Mouse (Mus musculus): ENCODE results near the gene Vsig2. TPM values are rescaled to one million over a fixed set of nuclear protein-coding genes. Genes with fewer than 3 reads are reported as not detected.

The Vsig2 gene
- 21.1 and 23.2 TPM in 2 replicates for polyA plus RNA-seq (2012; rRNA removed)

DNA sequence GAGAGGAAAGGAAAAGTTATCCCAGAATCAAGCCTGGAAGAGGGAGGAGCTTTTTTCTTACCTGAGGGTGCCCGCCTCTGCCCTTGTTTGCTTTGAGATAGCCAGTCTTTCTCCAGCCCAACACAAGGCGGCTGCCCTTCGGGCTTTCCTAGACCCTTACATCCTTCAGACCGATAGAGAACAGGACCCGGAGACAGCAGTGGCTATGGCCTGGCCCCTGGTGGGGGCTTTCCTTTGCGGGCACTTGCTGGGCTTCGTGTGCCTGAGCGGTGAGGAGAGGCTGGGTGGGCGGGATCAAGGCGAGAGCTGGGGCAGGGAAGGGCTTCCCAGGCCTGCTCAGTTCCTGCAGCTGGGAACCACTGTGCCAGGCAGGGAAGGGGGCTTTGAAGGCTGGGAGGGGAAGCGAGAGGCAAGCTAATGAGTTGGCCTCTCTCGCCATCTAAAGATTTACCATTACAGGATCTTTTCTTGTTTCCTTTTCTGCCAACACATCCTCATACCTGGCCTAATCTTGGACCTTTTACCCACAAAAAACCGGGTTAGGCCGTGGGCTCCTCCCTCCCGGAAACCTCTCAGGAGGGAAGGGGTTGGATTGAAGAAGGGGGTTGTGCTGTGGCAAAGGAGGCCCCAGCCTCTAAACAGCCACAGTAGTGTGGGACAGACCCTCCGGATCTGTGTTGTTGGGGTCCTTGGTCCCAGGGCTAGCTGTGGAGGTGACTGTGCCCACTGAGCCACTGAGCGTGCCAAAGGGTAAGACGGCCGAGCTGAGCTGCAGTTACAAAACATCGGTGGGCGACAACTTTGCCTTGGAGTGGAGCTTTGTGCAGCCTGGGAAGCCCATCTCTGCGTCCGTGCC, at the start of gene Vsig2:
TSS of gene Vsig2 (plus strand) at position 86 of the 856 bp plus-strand sequence.

DNA sequence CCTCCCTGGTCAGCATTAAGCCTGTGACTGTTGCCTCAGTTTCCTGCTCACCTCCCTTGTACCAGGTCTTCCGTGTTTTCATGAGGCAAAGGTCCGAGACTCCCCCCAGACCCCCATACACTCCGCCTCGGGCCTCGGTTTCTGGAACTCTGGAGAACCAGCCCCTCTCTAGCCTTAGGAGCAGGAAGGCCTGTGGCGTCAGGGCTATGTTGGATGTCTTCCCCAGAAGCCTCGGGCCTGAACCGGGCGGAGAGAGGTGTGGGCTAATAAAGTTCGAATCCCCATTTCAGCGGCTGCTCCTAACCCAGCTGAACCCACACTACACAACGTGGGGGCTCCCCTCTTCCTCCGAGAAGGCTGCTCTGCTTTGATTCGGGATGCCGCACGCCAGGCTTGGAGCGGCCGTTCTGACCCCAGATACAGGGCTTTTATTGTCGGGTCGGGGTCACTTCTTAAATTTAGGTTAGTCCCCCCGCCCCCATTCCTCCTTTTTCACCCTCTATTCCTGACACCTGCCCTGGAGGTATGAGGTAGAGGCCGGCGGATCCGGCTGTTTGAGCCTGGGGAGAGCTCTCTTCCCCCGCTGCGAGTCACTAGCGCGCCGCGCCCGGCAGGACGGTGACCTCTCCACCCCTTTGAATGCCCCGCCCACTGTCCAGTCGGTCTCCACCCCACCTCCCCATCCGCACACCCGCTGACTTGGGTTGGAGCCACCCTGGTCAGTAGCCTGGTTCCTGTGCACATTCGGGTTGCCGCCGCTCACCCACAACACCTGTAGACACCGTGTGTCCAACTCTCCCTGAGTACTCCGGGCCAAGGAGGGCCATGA, 11.4 kb upstream of the Vsig2 start, which contains the start of gene Esam:
TSS of gene Esam (plus strand) at position 683 of the 829 bp plus-strand sequence.

DNA sequence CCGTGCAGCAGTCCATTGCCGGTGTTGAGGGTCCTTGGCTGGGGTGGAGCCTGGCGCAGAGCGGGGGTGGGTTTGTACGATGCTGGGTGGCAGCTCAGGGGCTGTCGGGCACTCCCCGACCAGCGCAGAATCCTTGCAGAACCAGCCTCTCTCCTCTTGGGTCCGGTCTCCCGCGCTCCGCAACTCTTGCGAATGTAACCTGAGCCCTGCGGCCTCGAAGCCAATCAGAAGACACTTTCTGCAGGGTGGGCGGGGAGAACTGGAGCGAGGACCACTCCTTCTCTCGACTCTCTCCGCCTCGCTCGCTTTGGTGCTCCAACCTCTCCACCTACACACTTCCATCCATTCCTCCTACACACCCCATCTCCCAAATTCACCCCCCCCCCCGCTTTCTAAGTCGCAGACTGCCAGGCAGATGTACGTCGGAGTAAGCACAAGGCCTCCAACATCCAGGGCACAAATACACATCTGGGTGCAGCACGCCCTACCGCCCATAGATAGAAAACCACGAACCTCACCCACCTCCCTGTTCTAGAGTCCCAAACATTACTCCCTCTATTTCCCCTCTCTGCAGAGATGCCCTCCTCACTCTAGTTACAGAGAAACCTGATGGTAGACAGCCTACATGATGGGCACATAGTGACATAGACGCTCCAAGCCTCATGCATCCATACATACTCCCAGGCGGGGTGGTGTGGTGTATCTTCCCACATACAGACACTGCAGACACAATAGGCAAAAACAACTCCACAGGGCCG, 13.7 kb downstream of the Vsig2 start, which contains the start of gene Nrgn:
TSS of gene Nrgn (minus strand) at position 369 of the 758 bp plus-strand sequence.

DNA sequence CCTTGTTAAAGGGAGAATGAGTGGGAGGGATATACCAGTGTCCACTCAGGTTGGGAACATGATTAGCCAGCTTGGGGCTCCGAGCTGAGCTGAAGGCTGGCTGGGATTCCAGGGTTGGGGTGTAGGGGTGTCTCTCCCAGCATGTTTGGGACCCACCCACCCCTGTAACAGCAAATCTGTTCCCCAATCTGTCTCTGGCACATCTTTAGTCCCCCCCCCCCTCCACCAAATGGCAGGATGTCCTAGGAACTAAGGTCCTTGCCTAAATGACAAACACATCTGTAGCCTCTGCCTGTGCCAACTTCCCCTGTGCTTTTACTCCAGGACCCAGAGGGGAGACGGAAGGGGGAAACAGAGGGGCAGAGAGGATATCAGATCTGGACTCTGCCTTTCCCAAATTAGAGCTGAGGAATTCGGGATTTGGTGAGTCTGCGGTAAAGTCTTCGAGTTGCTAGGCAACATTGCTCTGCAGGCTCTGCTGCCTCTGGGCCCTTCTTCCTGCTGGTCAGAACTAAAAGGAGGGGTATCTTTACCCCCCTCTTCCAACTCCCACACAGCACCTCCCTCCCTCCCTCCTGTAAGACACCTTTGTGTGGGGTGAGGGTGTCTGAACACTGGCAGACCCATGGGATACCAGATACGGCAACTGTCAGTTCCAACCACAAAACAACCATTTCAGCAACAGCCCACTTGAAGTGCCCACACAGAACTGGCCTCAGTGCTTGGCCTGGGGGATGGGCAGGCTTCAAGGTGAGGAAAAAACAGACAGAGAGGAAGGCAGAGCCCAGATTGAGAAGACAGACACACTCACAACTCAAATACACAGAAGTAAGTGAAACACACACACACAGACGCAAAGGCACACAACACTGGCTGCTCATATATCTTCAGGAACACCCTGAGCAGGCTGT, 16.0 kb downstream of the Vsig2 start, which contains the start of gene Siae:
TSS of gene Siae (plus strand) at position 861 of the 911 bp plus-strand sequence.

Other genes with a start within 250 kb of the Vsig2 start
- 1.1 and 1.5 TPM in 2 replicates for gene Ccdc15, start 190.8 kb upstream of the Vsig2 start, polyA plus RNA-seq (2012; rRNA removed)
- 1.2 and 1.6 TPM in 2 replicates for gene Hepacam, start 171.9 kb upstream of the Vsig2 start, polyA plus RNA-seq (2012; rRNA removed)
- 10.1 and 10.7 TPM in 2 replicates for gene Robo4, start 137.4 kb upstream of the Vsig2 start, polyA plus RNA-seq (2012; rRNA removed)
- gene Robo3, start 106.0 kb upstream of the Vsig2 start, polyA plus RNA-seq (2012; rRNA removed), result 0.36 and 0.94 TPM in 2 replicates
- gene Msantd2, start 49.9 kb upstream of the Vsig2 start, polyA plus RNA-seq (2012; rRNA removed), result 18.0 and 19.3 TPM in 2 replicates
- 17.7 and 18.0 TPM in 2 replicates for gene Esam, start 11.2 kb upstream of the Vsig2 start, polyA plus RNA-seq (2012; rRNA removed)
- 3.7 and 5.8 TPM in 2 replicates for gene Nrgn, start 13.6 kb downstream of the Vsig2 start, polyA plus RNA-seq (2012; rRNA removed)
- gene Siae, start 16.4 kb downstream of the Vsig2 start, polyA plus RNA-seq (2012; rRNA removed), result 5.5 and 5.8 TPM in 2 replicates
- gene Spa17, start 74.5 kb downstream of the Vsig2 start, polyA plus RNA-seq (2012; rRNA removed), result 0.37 TPM in 1 of 2 replicates, not detected in the other
- gene Tbrg1, start 118.1 kb downstream of the Vsig2 start, polyA plus RNA-seq (2012; rRNA removed), result 52.3 and 57.9 TPM in 2 replicates
- not detected in 2 replicates for gene Panx3, start 130.0 kb downstream of the Vsig2 start, polyA plus RNA-seq (2012; rRNA removed)
- not detected in 2 replicates for gene Olfr160, start 177.0 kb downstream of the Vsig2 start, polyA plus RNA-seq (2012; rRNA removed)
- not detected in 2 replicates for gene Olfr874, start 205.9 kb downstream of the Vsig2 start, polyA plus RNA-seq (2012; rRNA removed)
- not detected in 2 replicates for gene Olfr875, start 232.6 kb downstream of the Vsig2 start, polyA plus RNA-seq (2012; rRNA removed)